Mouse (Mus musculus) spleen, postnatal 4 days (tissue): ENCODE measurements around the gene BC049352.

Experiments used
- DNase-seq, 2 experiments: peaks; one replicate each; pipeline ENCODE4 v3.0.0; 2022; ENCODE audit warnings: low spot score in 2 of 2

Gene BC049352

DNA sequence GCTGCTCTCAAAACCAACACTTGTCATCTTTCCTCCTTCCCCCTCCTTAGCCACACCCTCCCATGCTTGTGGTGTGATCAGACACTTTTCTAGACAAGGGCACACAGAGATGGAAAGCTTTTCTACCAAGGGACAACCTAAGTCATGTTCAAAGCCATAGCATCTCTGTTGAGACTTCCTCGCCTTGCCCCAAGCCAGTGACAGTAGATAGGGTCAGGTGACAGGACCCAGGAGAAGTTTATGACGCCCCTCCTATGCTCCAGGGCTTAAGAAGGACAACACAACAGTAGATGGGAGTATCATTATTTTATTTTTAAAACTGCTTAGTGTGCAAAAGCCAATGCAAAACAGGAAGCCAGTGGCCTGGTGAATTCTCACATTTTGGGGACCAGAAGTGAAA is 65.7 kb downstream of the BC049352 start:
- DNase-seq: no peak

DNA sequence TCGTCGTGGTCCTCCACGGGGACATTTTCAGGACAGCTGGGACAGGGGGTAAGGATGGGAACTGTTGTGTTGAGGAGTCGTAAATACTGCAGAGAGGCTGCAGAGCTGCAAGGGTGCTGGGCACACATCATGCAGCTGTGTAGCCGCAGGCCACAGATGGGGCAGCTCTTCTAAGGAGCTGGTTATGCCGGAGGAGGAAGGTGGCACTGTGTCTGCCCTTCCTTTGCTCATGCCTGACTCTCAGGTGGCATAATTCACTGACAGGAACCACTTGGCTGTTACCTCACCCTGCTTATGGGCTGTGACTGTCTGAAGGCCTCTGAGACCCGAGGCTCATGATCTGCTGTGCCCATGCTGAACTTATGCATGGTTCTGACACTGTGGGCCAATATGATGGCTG is 68.5 kb downstream of the BC049352 start:
- DNase-seq: no peak

DNA sequence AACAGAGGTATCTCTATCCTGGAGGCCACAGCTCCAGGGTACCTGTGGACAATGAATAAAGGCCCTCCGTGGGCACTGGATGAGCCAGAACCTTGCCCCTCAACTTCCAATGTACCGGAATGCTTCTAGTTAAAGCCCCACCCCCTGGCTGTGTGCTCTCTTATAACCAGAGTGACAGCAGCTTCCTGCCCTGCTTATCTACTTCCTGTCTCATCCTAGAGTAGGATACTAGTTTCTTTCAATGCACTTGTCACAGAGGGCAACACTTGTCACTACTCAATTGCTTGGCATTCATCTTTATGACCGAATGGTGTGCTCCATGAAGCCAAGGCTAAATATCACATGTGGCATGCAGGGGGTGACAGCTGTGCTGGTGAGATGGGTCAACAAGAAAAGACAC is 69.5 kb downstream of the BC049352 start:
- no peak for DNase-seq

DNA sequence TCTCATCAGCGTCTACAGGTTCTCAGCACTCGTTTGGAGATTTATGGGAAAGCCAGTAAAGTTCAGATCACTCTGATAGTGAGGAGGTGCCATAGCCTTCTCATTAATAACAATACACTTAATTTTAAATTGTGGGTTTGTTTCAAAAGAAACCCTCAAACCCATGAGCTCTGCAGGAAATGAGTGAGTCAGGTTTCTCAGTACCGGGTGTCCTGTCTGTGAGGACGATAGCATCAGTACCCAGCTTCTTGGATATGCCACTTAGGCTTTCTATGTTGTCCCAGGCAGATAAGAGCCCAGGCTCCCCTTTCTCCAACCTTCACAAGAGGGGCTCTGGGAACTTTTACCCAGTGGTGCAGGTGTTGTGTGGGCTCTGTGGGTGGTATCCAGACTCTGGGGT is 70.2 kb downstream of the BC049352 start:
- DNase-seq: no peak

DNA sequence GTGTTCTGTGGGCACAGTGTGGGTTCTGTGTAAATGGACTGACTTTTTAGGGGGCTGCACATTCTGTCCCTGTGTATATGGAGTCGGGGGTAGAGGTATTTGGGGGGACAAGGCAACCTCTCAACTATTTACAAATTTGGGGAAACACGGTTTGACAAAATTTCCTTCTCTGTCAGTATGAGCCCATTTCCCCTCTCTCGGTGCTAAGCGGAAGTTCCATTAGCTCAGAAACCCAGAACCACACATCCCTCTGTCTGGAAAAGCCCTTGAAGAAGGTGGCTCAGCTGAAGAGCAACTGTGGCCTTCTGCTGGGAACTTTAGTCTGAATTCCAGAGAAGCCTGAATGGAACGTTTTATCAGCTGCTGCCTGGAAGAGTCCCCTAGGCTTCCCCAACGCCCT is 70.6 kb downstream of the BC049352 start:
- no peak for DNase-seq

DNA sequence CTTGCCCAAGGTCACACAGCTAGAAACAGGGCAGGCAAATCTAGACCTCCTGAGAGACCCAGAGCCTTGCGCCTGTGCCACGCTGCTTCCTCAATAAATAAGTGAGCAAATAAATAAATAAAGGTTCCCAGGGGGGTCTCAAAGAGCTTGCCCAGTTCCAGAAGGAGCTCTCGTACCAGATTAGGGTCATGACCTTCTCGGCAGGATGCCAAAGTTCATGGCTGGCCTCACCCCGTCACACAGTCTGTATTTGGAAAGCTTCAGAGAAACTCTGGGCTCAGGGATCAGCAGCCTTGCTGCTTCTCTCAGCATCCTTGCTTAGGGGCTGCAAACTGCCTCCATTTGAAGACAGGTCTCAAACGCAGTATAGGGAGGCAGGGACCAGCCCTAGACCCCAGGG is 72.2 kb downstream of the BC049352 start:
- no peak for DNase-seq

DNA sequence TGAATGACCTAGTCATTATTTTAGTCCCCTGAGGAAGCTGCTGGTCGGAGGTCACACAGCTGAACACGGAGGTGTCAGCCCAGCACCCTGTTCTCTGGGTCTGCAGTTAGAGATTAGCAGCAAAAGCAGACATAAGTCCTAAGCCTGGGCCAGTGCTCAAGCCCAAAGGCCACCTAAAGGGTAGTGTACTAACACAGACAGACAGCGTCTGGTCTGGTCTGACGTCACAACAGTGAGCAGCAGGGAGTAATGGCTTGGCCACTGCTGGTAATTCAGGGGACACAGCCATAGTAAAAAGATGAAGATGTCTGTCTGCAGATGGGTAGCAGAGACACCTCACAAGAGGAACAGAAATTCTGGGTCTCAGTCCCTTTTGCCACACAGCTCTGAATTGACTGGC is 72.8 kb downstream of the BC049352 start:
- DNase-seq: no peak

DNA sequence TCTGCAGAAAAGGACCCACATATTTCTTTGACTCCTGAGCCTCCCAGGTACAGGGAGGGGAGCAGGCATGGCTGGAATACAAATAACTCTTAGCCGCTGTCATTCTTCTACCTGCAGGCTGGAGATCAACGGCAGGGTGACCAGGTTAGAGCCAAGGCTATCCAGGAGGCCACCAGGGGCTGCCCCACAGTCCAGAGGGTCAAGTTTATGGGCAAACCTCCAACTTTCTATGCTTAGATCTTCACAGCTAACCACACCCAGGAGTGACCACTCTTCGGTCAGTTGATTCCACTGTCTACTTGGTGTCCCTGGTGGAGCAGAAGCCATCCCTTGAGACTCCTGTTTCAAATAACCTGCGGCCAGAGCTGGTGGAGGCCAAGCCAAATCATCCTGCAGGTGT is 73.6 kb downstream of the BC049352 start:
- DNase-seq: no peak

DNA sequence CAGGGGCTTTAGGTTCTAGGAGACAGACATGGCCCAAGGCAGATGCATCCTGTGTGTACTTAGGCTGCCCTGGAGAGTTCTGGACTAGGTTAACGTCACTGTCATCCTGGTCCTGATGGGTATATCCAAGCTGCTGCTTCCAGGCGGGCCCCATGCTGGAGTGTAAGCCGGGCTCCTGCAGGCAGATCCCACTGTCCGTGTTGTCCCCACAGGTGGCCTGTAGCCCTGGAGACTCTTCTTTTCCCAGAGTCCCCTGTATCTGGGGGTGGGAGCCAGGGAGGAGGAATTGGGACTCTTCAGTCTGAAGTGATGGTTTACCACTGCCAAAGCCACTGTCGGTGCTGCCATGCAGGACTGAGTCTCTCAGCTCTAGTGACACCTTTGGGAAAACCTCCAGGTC is 74.2 kb downstream of the BC049352 start:
- peak in 1 of 2 experiments; percentile 56 for DNase-seq

DNA sequence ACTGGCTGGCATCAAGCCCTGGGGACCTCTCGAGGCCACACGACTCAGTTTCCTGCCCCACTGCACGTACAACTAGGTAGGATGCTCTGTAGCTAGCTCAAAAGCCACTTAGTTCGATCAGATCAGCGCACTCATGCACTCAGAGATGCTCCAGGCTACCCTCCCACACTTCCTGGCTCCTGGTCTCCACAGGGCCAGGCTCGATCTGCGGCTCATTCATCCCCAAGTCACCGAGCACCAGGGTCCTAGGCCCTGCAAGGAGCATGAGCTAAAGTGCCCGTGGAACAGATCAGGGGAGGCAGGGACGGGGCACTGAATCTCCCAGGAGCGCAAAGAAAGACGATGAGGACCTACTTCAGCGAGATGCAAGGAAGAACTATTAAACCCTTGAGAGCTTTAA is 77.3 kb downstream of the BC049352 start:
- DNase-seq: peak in 1 of 2 experiments; percentile 55

DNA sequence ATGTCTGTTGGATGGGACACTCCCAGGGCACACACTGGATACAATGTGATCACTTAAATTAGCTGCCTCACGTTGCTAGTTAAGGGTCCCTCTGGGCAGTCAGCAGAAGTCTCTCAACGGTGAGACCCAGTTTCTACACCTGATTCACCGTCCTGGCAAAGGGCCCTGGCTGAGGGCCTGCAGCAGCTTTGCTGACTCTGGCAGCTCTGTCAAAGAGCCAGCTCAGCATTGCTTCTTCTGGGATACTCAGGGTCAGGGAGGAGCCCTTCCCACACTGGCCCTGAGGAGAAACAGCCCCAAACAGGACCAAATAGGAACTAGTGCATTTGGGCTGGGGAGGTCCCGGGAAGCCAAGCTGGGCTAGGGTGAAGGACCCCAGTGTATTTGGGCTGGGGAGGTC is 79.7 kb downstream of the BC049352 start:
- no peak for DNase-seq

DNA sequence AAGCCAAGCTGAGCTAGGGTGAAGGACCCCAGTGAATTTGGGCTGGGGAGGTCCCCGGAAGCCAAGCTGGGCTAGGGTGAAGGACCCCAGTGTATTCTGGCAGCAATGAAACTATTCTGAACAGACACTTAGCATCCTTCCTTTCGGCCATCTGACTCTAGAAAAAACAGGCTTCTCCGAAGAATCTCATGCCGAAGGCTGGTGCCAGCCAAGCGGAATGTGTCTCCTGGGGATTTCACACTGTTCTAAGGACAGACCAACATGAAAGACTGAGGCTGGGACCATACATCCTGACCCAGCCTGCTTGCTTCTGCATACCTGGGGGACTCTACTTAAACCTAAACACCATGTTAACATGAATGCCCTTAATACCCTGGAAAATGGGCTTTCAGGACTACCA is 80.1 kb downstream of the BC049352 start:
- DNase-seq: no peak

DNA sequence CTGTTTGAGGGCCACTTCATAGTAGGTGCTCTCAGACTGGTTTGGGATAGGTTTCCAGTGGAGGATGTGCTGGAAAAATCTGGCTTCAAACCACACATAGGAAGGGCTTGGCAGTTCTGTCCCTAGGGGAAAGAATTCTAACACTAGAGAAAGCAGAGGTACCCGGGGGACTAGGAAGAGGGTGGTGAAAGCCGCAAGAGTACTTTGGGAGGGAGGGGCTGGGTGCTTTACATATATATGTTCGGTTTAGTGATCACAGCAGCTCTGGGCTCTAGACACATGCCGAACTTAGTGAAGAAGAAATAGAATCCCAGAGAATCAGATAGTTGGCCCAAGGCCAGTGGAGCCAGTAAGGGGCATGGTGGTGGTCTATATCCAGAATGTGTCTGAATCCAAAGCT is 85.3 kb downstream of the BC049352 start:
- DNase-seq: no peak

DNA sequence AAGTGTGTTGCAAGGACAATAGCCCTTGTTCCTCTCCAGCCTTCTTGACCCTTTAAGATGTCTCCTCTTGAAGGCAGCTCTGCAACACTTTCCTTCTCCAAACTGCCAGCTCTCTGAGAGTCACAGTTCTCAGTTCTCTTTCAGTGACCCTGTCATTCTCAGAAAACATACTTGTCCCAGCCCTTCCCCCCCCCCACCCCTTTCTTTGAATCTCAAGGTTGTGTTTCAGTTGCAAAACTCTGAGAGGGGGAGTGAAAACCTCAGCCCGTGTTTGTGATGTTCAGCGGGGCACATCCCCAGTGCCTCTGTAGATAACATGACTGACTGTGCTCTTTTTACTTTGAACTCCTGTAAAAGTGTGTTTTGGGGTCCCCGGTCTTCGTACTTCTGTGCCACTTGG is 86.3 kb downstream of the BC049352 start:
- DNase-seq: no peak

DNA sequence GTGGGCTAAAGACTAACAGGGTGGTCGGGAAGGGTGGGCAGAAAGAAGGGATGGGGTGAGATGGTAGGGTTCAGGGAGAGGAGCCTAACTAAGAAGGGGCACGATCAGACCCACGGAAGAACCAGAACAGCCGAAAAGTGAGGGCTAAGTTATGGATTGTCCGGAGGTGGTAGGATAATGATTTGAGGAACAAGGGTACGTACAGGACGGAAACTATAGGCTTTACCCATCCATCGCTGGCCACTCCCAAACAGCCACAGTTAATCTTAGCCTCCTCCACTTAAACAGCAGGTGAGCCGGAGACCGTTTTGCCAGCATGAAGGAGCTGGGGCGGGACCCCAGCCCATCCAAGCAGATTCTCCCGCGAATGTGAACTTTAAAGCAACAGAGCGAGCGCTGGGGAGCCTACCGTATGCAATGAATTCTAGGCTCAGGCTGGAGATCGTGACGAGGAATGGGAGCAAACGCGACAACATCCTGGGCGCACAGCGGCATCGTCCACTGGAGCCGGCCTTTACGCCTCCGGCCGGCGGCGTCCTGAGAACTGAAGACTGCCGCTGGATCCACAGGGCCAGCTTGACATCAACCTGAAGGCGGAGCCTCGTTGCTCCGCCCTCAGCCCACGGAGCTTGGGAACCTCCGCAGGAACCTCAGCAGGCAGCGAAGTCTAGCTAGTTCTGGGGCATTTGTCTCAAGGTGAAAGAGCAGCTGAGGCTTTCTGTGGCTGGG is 87.0 kb downstream of the BC049352 start, which contains the start of gene Il10ra:
TSS of gene Il10ra (minus strand) at position 553 of the 729 bp plus-strand sequence.
- peak; percentile 48 to 73 for DNase-seq

DNA sequence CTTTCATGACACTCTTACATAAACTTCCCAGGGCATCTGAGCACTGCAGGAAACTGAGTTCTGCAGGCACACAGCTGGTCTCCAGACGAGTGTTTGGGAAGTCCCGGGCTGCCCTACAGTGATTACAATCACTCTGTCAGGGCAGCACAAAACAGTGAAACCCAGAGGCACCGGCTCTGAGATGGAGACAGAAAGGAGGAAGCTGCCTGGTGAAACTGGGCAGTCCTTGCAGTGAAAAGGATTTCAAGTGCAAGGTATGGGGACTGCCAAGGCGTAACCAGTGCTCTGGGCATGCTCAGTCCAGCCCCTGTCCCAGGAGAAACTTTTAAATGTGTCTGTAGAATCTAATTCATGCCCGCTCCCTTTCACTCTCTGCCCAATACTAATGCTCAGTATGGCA is 90.4 kb downstream of the BC049352 start:
- DNase-seq: peak in 1 of 2 experiments; percentile 39

DNA sequence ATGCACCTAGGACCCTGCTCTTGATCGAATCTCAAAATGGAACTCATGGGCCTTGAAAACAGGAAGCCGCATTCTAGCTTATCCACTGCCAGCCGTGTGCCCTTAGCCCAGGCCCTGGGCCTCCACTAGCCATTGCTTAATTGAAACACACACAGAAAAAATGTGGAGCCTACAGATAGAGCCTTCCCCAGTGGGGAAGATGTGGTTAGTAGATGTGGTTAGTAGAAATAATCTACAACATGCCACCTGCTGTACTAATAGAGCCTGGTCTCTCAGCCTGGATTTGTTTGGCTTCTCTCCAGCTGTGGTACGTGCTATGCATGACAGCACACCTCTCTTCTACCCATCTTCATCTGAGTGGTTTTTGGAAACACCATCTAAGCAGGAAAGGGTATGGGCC is 92.4 kb downstream of the BC049352 start:
- no peak for DNase-seq

DNA sequence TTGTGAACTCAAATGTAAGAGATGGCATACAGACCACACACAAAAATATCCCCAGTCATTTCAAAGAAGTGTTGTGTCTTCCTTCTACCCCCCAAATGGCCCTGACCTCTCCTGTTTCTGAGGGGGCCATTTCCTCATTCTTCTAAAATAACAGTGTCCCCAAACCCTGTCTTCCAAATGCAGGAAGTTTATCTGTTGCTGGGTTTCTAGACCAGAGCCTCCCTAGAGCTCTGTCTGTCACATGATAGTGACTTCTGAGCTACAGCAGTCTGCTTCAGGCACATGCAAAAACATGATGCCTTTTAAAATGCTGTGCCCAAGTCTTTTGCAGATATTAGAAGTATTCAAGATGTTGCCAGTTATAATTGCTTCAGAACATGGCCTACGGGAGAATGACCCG is 92.8 kb downstream of the BC049352 start:
- no peak for DNase-seq

DNA sequence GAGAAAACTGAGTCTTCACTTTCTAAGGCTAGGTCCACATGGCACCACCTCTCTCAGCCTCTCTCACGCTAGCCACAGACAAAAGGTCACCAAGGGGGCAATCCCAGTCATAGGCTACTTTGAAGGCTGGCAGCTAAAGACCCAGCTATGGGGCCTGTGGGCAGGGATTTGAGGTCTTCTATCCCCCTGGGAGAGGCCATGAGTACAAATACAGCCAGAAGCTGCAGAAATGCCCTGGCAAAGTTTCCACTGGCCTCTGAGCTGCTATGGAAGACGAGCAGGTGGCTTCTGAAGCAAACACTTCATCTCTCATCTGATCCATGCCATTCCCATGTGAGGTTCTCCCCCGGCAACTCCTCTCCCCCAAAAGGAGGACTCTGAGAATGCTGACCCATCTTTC is 98.3 kb downstream of the BC049352 start:
- DNase-seq: no peak

DNA sequence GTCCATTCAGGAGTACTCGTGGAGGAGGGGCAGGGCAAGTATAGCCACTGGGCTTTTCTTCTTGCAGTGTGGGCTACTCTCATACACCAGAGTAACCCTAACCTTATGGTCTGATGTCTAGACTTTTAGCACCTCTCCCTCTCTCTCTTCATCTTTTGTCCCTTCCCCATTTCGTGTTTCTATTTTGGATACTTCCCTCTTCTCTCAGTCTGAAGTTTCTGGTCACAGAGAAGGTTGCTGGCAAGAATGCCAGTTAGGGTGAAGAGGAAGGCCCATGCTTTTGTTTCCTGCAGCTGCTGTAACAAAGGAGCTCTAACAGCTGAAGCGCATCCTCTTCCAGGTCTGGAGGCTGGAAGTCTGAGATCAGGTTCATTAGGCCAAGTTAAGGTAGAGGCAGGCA is 99.1 kb downstream of the BC049352 start:
- no peak for DNase-seq

DNA sequence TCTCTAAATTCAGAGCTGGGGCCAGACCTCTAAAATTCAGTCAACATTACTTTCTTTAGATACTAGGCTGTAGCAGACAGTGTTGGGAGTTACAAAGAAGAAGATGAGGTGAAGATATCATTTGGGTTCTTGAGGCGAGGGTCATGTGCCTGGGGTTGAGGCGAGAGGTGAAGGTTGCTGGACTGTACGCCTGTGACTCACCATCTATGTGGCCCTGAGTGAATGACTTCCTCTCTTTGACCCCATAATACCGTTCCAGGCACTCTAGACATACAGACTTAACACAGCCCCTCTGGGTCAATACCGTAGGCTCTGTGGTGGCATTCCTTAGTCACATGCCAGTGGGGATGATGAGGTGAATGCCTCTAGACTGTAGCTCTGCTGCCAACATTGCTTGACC is 100.7 kb downstream of the BC049352 start:
- no peak for DNase-seq

DNA sequence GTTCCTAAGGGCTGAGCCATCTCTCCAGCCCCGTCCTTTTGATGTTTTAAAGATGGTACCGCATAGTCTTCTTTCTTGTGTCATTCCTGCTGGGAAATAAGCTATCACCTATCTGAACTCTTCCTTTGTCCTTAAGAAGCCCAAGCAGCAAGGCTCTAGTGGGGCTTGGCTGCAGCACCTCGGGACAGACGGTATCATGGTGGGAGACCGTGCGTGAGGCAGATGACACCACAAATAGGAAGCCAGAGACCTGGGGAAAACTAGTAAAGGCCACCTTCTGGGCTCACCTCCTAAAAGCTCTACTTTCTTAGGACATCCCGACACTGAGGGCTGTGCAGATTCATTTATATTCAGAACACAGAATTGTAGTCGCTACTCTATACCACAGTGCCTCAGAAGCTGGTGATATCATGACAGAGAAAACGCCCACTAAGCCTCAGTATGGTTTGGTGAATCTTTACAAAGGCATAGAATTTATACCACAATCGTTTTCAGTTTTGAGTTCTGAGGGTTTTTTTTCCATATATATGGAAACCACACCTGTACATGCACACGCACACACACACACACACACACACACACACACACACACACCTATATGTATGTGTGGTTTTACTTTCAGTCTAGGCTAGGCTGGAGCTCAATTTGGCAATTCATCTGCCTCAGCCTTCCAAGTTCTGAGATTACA is 109.8 kb downstream of the BC049352 start:
- no peak for DNase-seq

DNA sequence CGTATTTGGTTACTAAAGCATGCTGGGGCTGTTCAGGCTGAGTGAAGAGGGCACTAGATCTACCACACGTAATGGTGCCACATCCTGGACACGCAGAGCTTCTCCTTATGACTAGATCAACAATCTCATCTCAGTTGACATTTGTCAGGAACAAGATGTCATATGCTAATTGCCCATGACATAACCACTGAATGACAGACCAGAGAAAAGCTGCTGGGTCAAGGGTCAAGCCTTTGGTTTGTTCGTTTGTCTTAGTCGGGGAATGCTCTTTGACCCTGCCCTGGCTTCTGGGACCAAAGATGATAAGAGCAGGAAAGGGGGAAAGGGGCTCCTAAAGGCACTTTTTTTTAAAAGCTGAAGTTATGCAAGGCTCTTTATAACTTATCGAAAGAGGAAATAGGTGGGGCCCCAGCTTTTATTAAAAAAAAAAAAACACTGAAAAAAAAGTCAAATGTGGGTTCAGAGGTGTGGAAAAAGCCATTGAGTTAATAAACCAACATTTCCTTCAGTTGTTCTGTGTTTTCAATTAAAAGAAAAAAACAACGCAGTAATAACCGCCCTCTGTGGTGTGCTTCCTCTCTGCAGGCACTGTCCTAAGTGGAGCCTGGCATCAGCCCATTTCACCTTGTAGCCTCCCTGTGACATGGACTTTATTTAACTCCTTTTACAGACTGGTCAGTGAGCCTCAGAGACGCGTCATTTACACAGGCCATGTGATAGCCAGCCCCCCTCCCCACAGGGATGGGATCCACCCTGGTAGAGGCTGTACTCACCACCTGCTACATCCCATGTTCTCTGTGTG is 112.6 kb downstream of the BC049352 start:
- no peak for DNase-seq
